Mouse (Mus musculus): ENCODE measurements around the gene Golph3l. TPM values are rescaled to one million over a fixed set of nuclear protein-coding genes. Genes with fewer than 3 reads are reported as not detected.
"Not testable (repeated sequence)": the region's sequence is repeated elsewhere in the genome, so short reads cannot be mapped to it uniquely, and the experiment has no call there.

Gene Golph3l
- total RNA-seq, 2 experiments from 2014 or later, result 21.1 to 21.7 TPM

DNA sequence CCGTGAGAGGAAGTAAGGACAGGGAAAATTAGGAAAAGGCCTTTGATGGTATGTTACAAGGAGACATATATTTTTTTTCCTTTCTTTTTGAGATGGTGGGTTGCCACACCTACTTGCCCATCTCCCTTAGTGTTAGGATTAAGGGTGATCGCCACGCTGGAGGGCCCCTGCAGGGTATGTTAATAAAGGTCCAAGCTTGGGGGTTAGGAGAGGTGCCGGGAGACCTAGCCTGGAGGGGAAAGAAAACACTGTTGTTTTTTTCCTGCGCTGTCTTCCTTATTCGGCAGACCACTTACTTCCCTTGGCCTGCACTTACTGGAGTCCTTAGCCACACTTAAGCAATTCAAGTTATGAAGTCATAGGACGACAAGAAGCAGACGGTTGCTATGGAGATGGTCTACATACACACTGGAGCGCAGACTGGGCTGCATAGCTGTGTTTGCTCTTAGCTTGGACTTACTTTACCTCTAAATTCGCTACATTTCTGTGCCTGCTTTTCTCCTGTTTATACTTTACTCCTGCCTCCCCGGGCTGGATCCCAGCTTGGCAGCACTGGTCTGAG lies 64.8 kb downstream of the Golph3l start:
- DNase-seq (ENCODE audit: low spot score in 2 of 2), result no peak

DNA sequence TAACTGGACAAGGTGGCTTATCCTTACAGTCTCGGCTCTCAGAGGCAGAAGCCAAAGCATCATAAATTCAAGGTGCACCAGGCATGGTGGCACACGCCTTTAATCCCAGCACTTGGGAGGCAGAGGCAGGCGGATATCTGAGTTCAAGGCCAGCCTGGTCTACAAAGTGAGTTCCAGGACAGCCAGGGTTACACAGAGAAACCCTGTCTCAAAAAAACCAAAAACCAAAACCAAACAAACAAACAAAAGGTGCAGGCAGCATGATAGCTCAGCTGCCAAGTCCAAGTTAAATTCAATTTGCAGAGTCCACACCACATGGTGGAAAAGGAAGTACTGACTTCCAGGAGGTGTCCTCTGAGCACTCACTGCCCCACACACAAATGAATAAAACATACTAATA lies 65.6 kb downstream of the Golph3l start:
- DNase-seq (ENCODE audit: low spot score in 2 of 2), result not testable (repeated sequence)

DNA sequence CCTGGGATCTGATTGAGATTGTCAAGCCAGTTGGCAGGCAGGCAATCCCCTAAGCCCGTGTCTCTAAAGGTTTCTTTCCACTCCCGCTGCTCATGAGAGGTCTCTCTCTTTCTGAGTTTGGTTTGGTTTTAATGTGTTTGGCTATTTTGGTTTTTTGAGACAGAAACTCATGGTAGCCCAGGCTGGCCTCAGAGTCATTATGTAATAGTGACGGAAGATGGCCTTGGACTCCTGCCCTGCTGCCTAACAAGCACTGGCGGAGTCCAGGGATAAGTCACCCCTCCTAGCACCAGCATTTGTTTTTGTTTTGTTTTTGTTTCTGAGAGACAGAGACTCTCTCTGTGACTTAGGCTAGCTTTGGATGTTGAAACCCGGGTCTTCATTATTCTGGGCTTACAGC lies 66.7 kb downstream of the Golph3l start:
- DNase-seq (ENCODE audit: low spot score in 2 of 2), result no peak

DNA sequence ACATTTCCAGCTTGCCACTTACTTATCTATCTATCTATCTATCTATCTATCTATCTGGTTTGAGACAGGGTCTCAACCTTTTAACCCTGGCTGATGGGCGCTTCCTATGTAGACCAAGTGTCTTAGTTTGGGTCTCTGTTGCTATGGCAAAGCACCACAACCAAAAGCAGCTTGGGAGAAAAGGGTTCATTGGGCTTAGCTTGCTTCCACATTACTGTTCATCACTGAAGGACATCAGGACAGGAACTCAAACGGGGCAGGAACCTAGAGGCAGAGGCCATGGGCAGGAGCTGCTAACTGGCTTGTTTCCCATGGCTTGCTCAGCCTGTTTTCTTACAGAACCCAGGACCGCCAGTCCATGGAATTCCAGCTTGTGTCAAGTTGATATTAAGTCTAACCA lies 68.4 kb downstream of the Golph3l start:
- no peak for DNase-seq (ENCODE audit: low spot score in 2 of 2)

DNA sequence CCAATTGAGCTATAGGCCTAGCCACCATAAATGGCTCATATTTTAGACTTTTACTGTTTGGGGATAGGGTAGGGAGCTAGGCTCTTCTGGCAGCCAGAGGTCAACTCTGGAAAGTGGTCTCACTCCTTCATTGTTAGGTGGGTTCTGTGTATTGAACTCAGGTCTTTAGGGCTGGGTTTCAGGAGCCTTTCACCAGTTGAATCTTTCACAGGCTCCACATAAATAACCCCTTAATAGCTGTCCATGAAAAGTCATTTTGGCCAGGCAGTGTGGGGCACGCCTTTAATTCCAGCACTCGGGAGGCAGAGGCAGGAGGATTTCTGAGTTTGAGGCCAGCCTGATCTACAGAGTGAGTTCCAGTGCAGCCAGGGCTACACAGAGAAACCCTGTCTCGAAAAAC lies 69.0 kb downstream of the Golph3l start:
- no peak for DNase-seq (ENCODE audit: low spot score in 2 of 2)

DNA sequence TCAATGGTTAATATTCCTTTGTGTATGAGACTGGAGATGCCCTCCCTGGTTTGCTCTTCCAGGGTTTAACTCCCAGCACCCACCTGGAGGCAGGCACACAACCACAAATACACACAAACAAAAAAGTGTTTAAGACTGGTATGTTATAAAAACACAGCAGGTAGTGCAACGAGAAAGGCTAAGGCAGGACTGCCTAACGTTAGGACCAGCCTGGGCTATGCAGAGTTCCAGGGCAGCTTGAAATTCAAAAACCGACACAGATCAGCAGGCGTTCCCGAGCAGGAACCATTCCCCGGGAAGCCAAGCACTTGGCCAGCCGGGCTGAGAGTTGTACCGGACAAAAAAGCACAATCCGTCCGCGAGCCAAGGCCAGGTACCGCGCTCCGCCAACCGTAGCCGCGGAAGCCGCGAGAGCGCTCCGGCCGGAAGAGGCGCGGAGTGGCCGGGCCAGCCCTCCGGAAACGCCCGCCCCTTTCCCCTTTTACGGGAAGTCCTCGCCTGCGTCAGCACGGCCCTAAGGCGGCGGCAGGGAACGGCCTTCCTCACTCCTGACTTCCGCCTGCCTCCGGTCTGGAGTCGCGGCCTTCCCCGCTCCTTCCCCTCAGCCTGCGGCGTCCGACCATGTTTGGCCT lies 69.6 kb downstream of the Golph3l start, which contains the start of gene Mcl1:
Gene Mcl1 (plus strand): TSS at position 553 of the 632 bp plus-strand sequence.
- peak; percentile 93 to 96 for DNase-seq (ENCODE audit: low spot score in 2 of 2)

DNA sequence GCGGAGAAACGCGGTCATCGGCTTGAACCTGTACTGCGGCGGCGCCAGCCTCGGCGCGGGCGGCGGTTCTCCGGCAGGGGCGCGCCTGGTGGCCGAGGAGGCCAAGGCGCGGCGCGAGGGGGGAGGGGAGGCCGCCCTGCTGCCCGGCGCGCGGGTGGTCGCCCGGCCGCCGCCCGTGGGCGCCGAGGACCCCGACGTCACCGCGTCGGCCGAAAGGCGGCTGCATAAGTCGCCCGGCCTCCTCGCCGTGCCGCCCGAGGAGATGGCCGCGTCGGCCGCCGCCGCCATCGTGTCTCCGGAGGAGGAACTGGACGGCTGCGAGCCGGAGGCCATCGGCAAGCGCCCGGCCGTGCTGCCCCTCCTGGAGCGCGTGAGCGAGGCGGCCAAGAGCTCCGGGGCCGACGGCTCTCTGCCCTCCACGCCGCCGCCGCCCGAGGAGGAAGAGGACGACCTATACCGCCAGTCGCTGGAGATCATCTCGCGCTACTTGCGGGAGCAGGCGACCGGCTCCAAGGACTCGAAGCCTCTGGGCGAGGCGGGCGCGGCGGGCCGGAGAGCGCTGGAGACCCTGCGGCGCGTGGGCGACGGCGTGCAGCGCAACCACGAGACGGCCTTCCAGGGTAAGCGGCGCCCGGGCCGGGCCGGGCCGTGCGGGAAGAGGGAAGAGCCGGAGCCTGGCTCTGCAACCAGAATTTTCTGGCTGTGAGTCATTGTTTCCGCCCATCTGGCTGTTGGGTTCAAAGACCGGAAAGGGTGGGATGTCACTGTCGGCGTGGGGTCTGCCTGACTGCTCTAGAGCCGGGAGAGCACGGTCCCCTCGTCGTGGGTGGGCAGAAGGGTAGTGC lies 70.4 kb downstream of the Golph3l start:
- peak; percentile 68 to 75 for DNase-seq (ENCODE audit: low spot score in 2 of 2)

DNA sequence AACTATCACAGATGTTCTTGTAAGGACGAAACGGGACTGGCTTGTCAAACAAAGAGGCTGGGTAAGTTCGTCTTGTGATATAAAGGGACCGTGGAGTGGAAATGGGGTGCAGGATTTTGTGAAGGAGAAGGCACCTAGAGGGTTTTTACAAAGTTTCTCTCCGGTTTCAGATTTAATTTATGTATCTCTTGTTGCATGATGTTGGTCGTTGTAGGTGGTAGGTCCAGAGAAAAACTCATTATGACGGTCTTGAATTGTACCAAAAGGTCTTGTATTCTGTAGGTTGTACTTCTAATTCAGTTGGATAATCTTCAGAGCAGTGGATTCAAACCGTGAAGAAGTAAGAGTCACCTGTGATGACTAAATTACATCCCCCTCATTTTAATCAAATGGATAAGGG lies 71.2 kb downstream of the Golph3l start:
- DNase-seq (ENCODE audit: low spot score in 2 of 2), result no peak

DNA sequence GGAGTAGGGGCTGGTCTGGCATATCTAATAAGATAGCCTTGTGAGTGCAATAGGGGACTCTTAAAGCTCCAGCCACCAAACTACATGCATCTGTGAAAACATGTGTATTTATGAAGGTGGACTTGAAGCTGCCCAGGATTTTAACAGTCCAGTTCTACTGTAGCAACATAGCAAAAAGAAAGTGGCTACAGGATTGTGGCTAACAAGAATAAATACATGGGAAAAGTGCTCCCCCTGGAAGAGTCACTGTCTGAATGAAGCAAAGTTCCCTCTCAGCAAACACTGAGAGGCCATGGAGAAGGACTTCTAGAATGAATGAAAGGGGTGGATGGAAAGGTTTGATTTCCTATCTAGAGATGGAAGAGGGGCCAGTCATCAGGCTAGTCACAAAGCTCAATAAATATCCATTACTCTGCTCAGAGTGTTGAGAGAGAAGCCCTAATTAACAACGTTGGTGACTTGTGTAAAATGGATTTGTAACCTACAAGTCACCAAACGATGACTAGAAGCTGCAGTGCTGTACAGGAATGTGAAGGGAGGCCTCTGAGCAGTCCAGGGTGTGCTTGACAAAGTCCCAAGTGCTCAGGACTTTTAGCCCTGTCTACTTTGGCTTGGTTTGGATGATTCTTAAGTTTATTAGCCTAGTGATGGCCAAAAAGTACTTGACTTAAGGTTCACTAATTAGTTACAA lies 72.2 kb downstream of the Golph3l start:
- DNase-seq (ENCODE audit: low spot score in 2 of 2), result no peak

DNA sequence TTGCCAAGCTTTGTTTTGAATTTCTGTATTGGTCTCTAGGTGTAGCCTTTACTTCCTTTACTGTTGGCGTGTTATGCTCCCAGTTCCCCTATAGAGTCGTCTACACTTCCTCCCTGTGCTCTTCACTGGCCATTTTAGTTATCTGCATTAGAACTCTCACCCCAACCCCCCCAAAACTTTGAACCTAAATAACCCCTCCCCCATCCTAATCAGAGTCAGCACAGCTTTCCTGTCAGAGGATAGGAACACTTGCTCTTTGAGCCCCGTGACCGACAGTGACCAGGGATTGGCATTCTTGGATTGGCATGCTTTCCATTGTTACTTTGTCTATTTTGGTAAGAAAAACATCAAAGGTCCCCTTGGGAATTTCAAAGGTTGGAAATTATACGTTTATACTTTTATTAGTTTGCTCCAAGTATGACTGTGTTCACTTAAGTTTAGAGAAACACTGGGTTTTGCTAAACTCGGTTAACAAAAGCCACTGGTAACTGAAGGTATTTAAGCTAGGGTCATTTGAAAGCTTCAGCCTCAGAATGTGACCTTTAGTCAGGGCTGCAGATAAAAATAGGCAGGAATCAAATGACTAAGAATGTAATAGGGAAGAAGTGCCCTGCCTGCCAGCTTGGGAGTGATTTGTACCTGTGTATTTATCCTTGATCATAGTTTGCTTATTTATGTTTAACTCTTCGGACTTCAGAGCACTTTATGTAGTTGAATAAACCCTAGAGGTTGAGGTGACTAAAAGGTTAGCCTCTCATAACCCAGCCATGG lies 73.4 kb downstream of the Golph3l start:
- DNase-seq (ENCODE audit: low spot score in 2 of 2), result no peak

DNA sequence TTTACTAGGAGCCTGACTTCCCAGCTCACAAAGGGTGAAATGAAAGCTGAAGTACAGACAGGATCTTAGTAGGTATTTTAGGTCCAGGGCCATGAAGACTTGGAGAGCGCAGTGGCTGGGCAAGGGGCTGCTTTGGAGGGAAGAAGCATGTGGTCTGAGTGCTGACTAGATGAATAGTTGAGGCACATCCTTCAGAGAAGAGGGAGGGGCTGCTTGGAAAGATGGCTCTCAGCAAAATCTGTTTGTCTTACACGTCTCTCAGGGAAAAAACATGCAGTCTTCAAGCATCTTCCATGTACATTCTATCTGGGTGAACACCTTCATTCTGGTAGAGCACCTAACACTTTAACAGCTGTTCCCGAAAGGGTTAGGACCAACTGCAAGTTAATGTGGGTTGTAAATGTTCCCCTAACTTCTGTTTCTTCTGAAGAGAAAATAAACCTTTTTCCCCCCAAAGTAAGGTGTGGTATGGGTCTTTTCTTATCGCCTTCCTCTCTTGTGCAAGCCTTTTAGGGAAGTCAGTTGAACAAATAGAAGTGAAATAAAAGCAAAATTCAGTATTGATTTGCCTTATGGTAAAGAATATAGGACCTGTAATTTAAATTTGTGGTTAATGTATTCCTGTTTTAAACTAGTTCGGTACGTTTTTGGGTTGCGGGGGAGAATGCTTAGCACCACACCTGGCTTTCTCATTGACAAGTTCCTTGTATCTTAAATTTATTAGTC lies 74.2 kb downstream of the Golph3l start:
- no peak for DNase-seq (ENCODE audit: low spot score in 2 of 2)

DNA sequence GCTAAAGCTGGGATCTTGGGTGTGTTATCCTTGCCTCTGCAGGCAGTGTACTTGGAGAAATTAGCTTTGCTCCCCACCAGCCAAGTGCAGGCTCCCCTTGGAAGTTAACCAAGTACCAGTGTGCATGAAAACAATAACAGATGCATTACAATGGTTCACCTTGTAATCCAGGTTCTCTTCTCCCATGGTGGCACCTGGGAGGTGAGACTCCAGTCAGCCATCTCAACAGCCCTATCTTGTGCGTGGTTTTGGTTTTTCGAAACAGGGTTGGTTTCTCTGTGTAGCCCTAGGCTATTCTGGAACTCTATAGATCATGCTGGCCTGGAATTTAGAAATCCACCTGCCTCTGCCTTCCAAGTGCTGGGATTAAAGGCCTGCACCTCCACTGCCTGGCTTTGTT lies 74.8 kb downstream of the Golph3l start:
- DNase-seq (ENCODE audit: low spot score in 2 of 2), result no peak

DNA sequence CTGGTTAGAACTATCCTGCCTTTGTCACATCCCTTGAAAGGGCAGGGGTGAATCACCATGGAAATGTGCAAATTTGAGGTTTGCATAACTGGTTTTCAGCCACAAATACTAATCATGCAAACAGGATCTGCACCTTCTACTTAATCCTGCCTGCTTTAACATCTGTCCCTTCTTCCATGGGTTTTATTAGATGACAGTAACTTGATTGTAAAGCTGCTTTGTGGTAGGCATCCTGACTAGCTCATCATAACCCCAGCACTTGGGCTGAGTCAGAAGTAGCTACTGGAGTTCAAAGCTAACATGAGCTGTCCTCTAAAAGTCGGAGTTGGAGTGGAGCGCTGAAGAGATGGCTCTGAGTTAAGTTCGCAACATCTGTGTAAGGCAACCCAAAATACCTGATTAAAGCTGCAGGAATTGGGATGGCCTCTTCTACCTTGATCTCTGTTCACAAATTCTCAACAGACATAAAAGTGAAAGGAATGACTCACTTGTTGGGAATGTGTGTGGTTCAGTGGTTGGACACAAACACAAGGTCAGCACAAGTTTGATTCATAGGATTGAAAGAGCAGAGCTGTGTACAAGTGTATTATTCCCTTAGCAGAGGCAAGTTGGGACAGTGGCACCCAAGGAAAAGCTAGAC lies 75.4 kb downstream of the Golph3l start:
- no peak for DNase-seq (ENCODE audit: low spot score in 2 of 2)

DNA sequence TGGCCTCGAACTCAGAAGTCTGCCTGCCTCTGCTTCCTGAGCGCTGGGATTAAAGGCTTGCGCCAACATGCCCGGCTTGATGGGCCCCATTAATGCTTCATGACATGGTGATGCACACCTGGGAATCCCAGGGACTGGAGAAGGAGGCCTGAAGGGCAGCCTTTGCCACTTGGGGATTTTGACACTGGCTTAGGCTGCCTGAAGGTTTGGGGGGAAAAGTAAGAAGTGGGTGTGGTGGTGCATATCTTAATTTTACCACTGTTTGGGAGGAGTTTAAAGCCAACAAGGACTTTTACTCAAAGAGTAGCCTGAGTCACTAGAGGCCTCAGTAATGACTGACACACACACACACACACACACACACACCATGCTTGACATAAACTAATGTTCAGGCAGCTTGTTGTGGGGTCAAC lies 76.2 kb downstream of the Golph3l start:
- DNase-seq (ENCODE audit: low spot score in 2 of 2), result no peak

DNA sequence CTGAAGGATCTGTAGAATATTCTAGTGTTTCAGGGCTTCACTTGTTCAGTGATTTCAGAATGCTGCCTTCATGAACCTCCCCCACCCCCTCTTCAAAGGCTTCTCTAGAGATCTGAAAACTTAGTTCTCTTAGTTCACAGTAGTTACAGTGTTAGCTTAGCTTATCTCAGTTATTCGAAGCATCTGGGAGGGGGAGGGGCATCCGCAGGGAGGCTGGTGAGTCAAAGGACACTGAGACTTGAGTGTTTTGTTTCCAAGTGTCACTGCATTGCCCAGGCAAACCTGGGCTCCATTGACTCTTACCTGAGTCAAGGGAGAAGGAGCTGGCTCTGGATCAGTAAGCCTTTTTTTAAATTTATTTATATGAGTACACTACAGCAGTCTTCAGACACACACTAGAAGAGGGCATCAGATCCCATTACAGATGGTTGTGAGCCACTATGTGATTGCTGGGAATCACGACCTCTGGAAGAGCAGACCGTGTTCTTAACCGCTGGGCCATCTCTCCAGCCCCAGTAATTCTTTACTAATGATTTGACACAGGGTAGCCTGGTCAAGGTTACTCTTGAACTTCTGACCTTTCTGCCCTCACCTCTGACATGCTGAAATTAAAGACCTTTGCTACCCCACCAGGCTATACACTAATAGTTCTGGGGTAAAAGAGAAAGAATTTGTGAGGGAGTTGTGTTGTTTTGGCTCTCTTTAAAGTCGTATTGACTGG lies 77.5 kb downstream of the Golph3l start:
- no peak for DNase-seq (ENCODE audit: low spot score in 2 of 2)

DNA sequence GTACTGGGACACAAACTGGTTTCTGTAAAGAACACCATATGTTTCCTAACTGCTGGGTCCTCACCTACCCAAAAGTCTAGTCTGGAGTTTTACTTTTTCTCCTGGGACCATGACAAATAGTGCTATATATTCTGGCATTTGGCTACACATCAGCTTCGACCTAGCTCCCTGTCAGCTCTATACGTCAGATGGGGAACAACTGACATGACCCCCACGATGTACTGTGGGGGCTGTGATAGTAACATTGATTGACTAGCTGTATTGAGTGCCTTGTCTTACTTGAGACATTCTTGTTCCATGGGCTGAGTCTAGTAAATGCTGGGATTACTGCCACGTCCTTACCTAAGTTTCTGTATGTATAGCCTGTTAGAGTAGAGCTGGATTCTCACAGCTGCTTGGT lies 78.8 kb downstream of the Golph3l start:
- no peak for DNase-seq (ENCODE audit: low spot score in 2 of 2)

DNA sequence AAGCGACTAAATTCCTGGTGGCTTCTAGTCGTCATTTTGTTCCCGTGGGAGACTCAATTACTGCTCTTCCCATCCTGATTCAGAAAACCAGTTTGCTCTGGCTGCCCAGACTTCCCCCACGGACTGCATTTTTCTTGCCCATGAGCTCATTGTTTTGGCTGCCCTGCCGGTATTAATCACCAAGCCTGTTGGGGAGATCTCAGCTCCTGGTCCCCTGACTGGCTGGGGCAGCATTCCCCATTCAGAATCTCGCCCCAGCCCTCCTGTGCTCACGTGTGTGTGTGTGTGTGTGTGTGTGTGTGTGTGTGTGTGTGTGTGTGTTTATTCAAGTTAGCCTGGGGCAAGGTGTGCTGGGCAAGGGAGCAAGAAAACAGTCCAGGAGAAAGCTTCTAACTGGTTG lies 79.3 kb downstream of the Golph3l start:
- peak in 1 of 2 experiments; percentile 53 for DNase-seq (ENCODE audit: low spot score in 2 of 2)
